In genomic region chr16:95640670-95641069, GRCm38 (mm10) we compare ENCODE assay signal across 26 mouse cellular contexts. TPM values are rescaled to one million over a fixed set of nuclear protein-coding genes. Genes with fewer than 3 reads are reported as not detected.
DNase-seq lines count a peak whose midpoint lies in the region; ATAC-seq and TF ChIP-seq lines count a peak whose summit lies in the region.
"Had no signal": no experiment of that assay in that cellular context is flagged by ENCODE, and none has a peak within 500 bp of the region (broad histone marks: within the 10 kb centered on the region; RNA-seq: fewer than 3 reads in every experiment).

No protein-coding gene starts in this region.

- no peaks in the 10 kb centered on the region for H3K36me3 ChIP-seq in MEL (ENCODE audit: control insufficient read depth in 1 of 2, insufficient read depth in 2 of 2, low read length in 2 of 2)
- no peaks in the 10 kb centered on the region for H3K36me3 ChIP-seq in megakaryocyte, embryonic 14.5 days (replicated peaks; ENCODE audit: low read length)
- H3K36me3 ChIP-seq: embryonic facial prominence, embryonic 12.5 days; embryonic facial prominence, embryonic 15.5 days; hindbrain, embryonic 10.5 days had no signal

- no peak for TF ChIP-seq EP300 in MEL (IDR thresholded peaks at IDR 0.05; ENCODE audit: low read depth in 1 of 2, low read length in 2 of 2)

- no peaks in the 10 kb centered on the region for H3K4me1 ChIP-seq in MEL (ENCODE audit: control insufficient read depth in 1 of 2, insufficient read depth in 2 of 2, low read length in 2 of 2)
- peaks cover 17% of the 10 kb centered on the region for H3K4me1 ChIP-seq in megakaryocyte, embryonic 14.5 days
- H3K4me1 ChIP-seq: embryonic facial prominence, embryonic 12.5 days; hindbrain, embryonic 10.5 days had no signal

- peak; percentile 92 for DNase-seq in 416B (ENCODE audit: low read depth)
- peak; percentile 20 for DNase-seq in MEL (ENCODE audit: low read depth, low spot score)
- no peak for DNase-seq in layer of hippocampus, adult 9-10 months (ENCODE audit: low spot score)
- no peak for DNase-seq in gastrocnemius, adult 18-20 months (ENCODE audit: low spot score)
- no peak for DNase-seq in layer of hippocampus, adult 9-11 months
- DNase-seq: adrenal gland, adult 8-10 months; adrenal gland, postnatal 25 days; cerebellum, adult 11-12 months; cerebellum, adult 8-10 months; cerebellum, postnatal 10 days; cerebellum, postnatal 36 days; forebrain, postnatal 0 days; gastrocnemius, postnatal 36 days; heart, adult 11 months had no signal

- H3K27me3 ChIP-seq in MEL (ENCODE audit: control insufficient read depth in 1 of 2, insufficient read depth in 2 of 2, low read length in 2 of 2) = peaks cover 2 to 6% of the 10 kb centered on the region in 2 experiments
- peaks cover 36% of the 10 kb centered on the region for H3K27me3 ChIP-seq in megakaryocyte, embryonic 14.5 days (replicated peaks)
- H3K27me3 ChIP-seq: embryonic facial prominence, embryonic 12.5 days; embryonic facial prominence, embryonic 15.5 days had no signal

- H3K4me3 ChIP-seq in MEL (ENCODE audit: control insufficient read depth in 1 of 2, insufficient read depth in 1 of 2, low read depth in 2 of 2, low read length in 2 of 2) = no peak overlapping the region
- peak overlapping the region; percentile 35 for H3K4me3 ChIP-seq in megakaryocyte, embryonic 14.5 days (replicated peaks)
- H3K4me3 ChIP-seq: embryonic facial prominence, embryonic 12.5 days; embryonic facial prominence, embryonic 15.5 days; hindbrain, embryonic 10.5 days had no signal

- no peak for TF ChIP-seq RAD21 in MEL (IDR thresholded peaks at IDR 0.05; ENCODE audit: low read depth, low read length)

- H3K79me2 ChIP-seq in MEL (ENCODE audit: control insufficient read depth, insufficient read depth, low read length, poor library complexity) = no peaks in the 10 kb centered on the region

- no peak overlapping the region for H3K9ac ChIP-seq in MEL (ENCODE audit: control insufficient read depth, low read depth, low read length, poor library complexity, severe bottlenecking)
- H3K9ac ChIP-seq: embryonic facial prominence, embryonic 12.5 days; embryonic facial prominence, embryonic 15.5 days; forebrain, postnatal 0 days; hindbrain, embryonic 14.5 days had no signal

- no peak for TF ChIP-seq POLR2A in MEL (IDR thresholded peaks at IDR 0.05; ENCODE audit: control insufficient read depth in 1 of 2, insufficient read depth in 1 of 2, low read depth in 1 of 2, low read length in 2 of 2, poor library complexity in 1 of 2)

- H3K9me3 ChIP-seq in MEL (replicated peaks; ENCODE audit: insufficient read depth, low read length) = no peaks in the 10 kb centered on the region
- H3K9me3 ChIP-seq in megakaryocyte, embryonic 14.5 days = 0 out of 2 replicates have a peak, but pooled peaks cover 5% of the 10 kb centered on the region
- H3K9me3 ChIP-seq: embryonic facial prominence, embryonic 12.5 days; embryonic facial prominence, embryonic 15.5 days; hindbrain, embryonic 10.5 days had no signal

- TF ChIP-seq CTCF in MEL (IDR thresholded peaks at IDR 0.05 in 2 of 3, conservative IDR thresholded peaks at IDR 0.05 in 1 of 3; ENCODE audit: control insufficient read depth in 1 of 3, insufficient read depth in 1 of 3, low read depth in 2 of 3, low read length in 3 of 3, poor library complexity in 1 of 3, severe bottlenecking in 1 of 3) = no peak

- peak; percentile 97 for ATAC-seq in granulocyte monocyte progenitor cell, adult 5-6 weeks (replicated peaks; ENCODE audit: poor library complexity, severe bottlenecking)
- ATAC-seq: activated CD4-positive, CD25-positive, alpha-beta regulatory T cell, adult 4 months; CD4-positive, CD25-positive, alpha-beta regulatory T cell, adult 4 months; forebrain, embryonic 14.5 days; forebrain, postnatal 0 days; hindbrain, postnatal 0 days; inflammation-experienced regulatory T-cells, adult 6 months; intestine, embryonic 16.5 days had no signal

- no peak overlapping the region for H3K27ac ChIP-seq in MEL (ENCODE audit: control insufficient read depth, low read depth, low read length)
- H3K27ac ChIP-seq: embryonic facial prominence, embryonic 12.5 days; embryonic facial prominence, embryonic 15.5 days; hindbrain, embryonic 10.5 days; hindbrain, embryonic 14.5 days; hindbrain, postnatal 0 days had no signal

TF ChIP-seq in MEL, 35 proteins besides CTCF, POLR2A, EP300 and RAD21:
- TF ChIP-seq SIN3A (IDR thresholded peaks at IDR 0.05; ENCODE audit: low read length) = no peak
- no peak for TF ChIP-seq CHD1 (IDR thresholded peaks at IDR 0.05; ENCODE audit: low read depth, low read length)

RNA-seq across cellular contexts. Expression of gene Erg, which starts 54.3 kb away (rescaled TPM):
- 0.27 and 0.49 TPM in 2 replicates for total RNA-seq in MEL (2012; rRNA removed)
- polyA plus RNA-seq in MEL (2012; ENCODE audit: insufficient read depth in 1 of 2, insufficient read length in 2 of 2, low read depth in 1 of 2, low replicate concordance in 2 of 2, missing spikeins in 1 of 2) = under 1 TPM in 1 of 2 experiments, not detected in 1; 0.11 TPM
- total RNA-seq in granulocyte monocyte progenitor cell, adult 5-6 weeks (2014; fragmentation: Nextera tagmentation) = 32.1 and 34.3 TPM in 2 replicates
- total RNA-seq in granulocyte monocyte progenitor cell, adult 5-6 weeks (2017) = 48.3 and 64.4 TPM in 2 replicates
- polyA plus RNA-seq in megakaryocyte, embryonic 14.5 days (2012; ENCODE audit: insufficient read depth, low replicate concordance) = 3.9 TPM in 1 of 2 replicates, not detected in the other
- total RNA-seq in gastrocnemius, adult 18-20 months (2021) = 1 to 10 TPM; 6.8 to 9.2 TPM
- polyA plus RNA-seq: activated CD4-positive, CD25-positive, alpha-beta regulatory T cell, adult 4 months; CD4-positive, CD25-positive, alpha-beta regulatory T cell, adult 4 months; inflammation-experienced regulatory T-cells, adult 6 months had no signal

Comparison
In these comparisons a context has a peak if more than half of its experiments do, and no peak if none do; other contexts are left out.
1. DNase-seq: peak in 416B (single experiment) and MEL (single experiment); none in layer of hippocampus, adult 9-10 months (single experiment), gastrocnemius, adult 18-20 months (single experiment) and layer of hippocampus, adult 9-11 months (single experiment).